Mouse (Mus musculus): ENCODE measurements around the gene Chrna7. TPM values are rescaled to one million over a fixed set of nuclear protein-coding genes. Genes with fewer than 3 reads are reported as not detected.

The Chrna7 gene
- polyA plus RNA-seq (2015; fragmentation: Nextera tagmentation; extraction: Ambion mirVana): 3.0 and 3.6 TPM in 2 replicates

- H3K27ac ChIP-seq: no peak within 1 kb of the TSS
- peak within 1 kb of the TSS; percentile 89 for H3K4me2 ChIP-seq (replicated peaks)
- peak within 1 kb of the TSS; percentile 71 for H3K4me3 ChIP-seq
- H3K9ac ChIP-seq: peak within 1 kb of the TSS; percentile 75
- peak; percentile 88 for ATAC-seq (ENCODE audit: low FRiP score, low read depth)
- peaks cover 14% of the 10 kb centered on the region for H3K27me3 ChIP-seq
- H3K36me3 ChIP-seq: no peaks in the 10 kb centered on the region
- under 1% methylated on average over 52 of the region's 73 CpGs for WGBS
- H3K9me3 ChIP-seq: no peaks in the 10 kb centered on the region
- peaks cover 7% of the 10 kb centered on the region for H3K4me1 ChIP-seq
These were observed at the start of gene Chrna7 for GRCm38 (mm10) chr7:63212084-63212723. Gene Chrna7, minus strand, starts transcription at chr7:63212569.

DNA sequence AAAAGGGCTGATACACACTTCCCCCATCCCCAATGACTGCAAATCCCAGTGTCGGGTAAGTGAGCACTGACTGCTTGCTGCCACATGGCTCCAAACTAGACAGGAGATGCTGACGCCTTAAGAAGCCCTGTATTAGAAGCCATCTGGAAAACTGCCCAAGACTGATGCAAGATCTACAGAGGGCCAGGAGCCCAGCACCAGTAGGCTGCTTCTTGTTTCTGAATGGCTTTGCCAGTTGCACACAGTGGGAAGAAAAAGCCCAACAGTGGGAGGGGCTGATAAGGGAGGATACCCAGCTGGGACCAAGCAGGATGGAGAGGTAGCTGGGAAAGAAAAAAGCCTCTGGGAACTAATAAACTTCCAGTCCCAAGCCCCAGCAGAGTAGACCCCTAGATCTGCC is 37.0 kb upstream of the Chrna7 start:
- 64% methylated on average over 2 of the region's 2 CpGs for WGBS
- no peak overlapping the region for H3K27ac ChIP-seq
- H3K36me3 ChIP-seq: no peaks in the 10 kb centered on the region
- H3K4me3 ChIP-seq: no peak overlapping the region
- no peak overlapping the region for H3K9ac ChIP-seq
- no peak for ATAC-seq (ENCODE audit: low FRiP score, low read depth)
- H3K27me3 ChIP-seq: no peaks in the 10 kb centered on the region
- H3K4me2 ChIP-seq (replicated peaks): no peak overlapping the region
- no peaks in the 10 kb centered on the region for H3K4me1 ChIP-seq
- no peaks in the 10 kb centered on the region for H3K9me3 ChIP-seq

DNA sequence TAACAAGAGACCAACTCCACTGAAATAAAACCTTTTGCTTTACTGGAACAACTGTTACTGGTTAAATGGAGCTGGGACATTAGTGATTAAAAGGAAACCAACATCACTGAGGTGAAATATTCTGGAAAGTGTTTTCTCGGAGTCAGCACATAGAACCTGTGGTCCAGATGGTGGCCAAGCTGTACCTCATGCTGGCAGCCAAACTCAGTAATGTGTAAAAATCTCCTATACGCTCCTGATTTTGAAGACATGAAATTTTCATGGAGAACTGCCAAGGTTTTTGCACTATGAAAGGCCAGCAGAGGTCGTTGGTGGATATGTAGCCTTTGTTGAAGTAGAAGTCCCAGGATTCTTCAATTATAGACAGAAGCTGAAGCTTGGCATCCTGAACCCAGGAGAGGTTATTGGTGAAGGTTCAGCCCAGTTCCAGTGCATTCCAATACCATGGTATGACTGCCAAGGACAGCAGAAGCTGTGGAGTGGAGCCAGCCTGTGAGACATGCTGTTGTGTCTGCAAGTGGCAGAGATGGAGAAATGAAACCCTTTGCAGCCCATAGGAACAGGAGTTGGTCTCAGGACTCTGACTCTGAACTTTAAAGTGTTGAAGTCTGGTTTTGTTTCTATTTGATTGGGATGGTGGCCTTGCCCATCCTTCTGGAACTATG is 25.6 kb upstream of the Chrna7 start:
- Histone ChIP-seq H3K9ac (no peak overlapping the region), H3K9me3 (no peaks in the 10 kb centered on the region), H3K4me3 (no peak overlapping the region), H3K27ac (no peak overlapping the region), H3K27me3 (no peaks in the 10 kb centered on the region), H3K36me3 (no peaks in the 10 kb centered on the region), H3K4me2 (replicated peaks) (no peak overlapping the region), H3K4me1 (no peaks in the 10 kb centered on the region)
- 55% methylated on average over 3 of the region's 3 CpGs for WGBS
- no peak for ATAC-seq (ENCODE audit: low FRiP score, low read depth)

DNA sequence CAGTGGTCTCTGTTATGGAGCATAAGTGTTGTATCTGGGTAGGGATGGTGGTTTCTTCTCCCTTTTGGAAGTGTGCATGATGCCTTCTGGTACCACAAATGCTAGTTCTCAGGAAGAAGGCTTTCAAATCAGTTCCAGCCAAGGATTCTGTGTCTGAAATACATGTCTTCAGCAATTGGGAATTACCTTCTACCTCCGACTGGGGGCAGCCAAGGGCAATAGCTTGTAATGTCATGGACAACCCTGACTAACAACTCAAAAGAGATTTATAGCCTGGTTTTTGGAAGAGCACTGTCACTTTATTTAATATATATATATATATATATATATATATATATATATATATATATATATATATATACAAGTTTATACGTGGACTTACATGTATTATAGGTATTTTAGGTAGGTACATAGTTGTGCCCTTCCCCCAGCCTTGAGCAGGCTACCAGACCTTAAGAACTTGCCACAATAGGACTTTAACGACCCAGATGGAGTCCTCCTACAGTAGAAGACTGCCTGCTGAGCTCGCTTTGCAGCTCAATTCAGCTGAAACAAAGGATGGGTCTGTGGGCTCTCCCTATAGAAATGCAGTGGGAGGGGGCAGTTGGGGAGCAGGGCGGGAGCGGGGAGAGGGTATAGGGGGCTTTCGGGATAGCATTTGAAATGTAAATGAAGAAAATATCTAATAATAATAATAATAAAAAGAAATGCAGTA is 12.9 kb upstream of the Chrna7 start:
- Histone ChIP-seq H3K36me3 (no peaks in the 10 kb centered on the region), H3K4me1 (no peaks in the 10 kb centered on the region), H3K27ac (no peak overlapping the region), H3K4me3 (no peak overlapping the region), H3K9ac (no peak overlapping the region), H3K27me3 (no peaks in the 10 kb centered on the region), H3K4me2 (replicated peaks) (no peak overlapping the region), H3K9me3 (no peaks in the 10 kb centered on the region)
- ATAC-seq (ENCODE audit: low FRiP score, low read depth): no peak
- 52% methylated on average over 7 of the region's 7 CpGs for WGBS

DNA sequence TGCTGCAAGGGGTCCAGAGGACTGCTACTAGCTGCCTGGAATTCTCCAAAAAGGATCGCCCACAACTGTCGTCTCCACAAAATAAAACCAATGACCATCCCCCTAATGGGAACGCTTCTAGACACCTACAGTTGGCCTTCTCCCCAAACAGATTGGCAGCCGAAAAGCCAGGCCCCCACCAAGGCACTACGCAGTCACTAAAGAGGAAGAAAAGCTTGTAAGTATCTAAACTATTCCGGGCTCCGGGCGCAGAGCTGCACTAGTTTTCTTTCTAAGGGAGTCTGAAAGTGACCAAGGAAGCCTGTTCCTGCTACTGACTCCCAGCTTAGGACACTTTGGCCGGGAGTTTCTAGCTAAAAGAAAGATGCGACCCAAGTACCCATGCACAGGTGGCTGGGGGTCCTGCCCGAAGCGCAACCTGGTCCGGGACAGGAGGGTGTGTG is 707 bp downstream of the Chrna7 start:
- no peak for ATAC-seq (ENCODE audit: low FRiP score, low read depth)

DNA sequence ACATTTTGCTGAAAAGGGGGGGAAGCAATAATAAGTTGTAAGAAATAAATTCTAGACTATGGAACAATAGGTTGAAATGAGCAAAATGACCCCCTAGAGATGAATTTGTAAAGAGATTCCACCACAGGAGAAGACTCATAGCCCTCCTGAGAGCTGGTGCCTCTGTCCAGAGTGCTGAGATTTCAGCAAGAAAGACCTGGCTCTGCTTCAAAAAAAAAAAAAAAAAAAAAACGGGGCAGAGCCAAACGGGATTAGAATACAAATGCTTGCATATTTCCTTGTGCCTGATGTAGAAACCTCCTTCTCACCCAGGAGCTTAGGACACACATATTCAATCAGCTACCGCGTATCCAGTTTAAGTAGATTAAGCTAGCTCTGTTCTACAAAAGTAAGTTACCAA is 2.9 kb downstream of the Chrna7 start:
- Histone ChIP-seq H3K36me3 (no peaks in the 10 kb centered on the region), H3K9me3 (no peaks in the 10 kb centered on the region), H3K27ac (no peak overlapping the region), H3K9ac (no peak overlapping the region), H3K4me2 (replicated peaks) (no peak overlapping the region), H3K4me1 (peaks cover 7% of the 10 kb centered on the region), H3K4me3 (no peak overlapping the region), H3K27me3 (peaks cover 14% of the 10 kb centered on the region)
- WGBS: 22% methylated on average over 4 of the region's 4 CpGs
- no peak for ATAC-seq (ENCODE audit: low FRiP score, low read depth)

More for the DNA sequence above, 707 bp downstream of the Chrna7 start:
- Histone ChIP-seq H3K27ac (no peak overlapping the region), H3K9ac (peak overlapping the region; percentile 75), H3K27me3 (peaks cover 14% of the 10 kb centered on the region), H3K4me1 (peaks cover 7% of the 10 kb centered on the region), H3K4me3 (peak overlapping the region; percentile 71), H3K9me3 (no peaks in the 10 kb centered on the region), H3K36me3 (no peaks in the 10 kb centered on the region), H3K4me2 (replicated peaks) (peak overlapping the region; percentile 89)
- 2% methylated on average over 13 of the region's 13 CpGs for whole genome bisulfite sequencing

DNA sequence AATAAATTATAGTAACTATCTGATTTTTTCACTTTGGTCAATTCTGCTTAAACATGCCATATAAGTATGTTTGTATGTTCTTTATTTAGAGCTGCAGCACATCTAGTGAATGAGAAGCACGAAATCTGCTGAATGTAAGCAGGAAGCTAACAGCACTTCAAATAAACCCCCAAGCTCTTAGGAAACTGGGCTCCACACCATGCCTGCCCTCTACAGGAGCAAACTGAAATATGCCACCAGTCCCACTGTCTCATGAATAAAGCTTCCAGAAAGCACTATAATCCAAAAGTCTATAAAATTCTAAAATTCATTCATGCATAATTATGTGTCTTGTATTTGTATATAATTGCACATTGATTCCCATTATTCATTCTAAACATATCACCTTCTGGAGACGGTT is 5.2 kb downstream of the Chrna7 start:
- no peak overlapping the region for H3K9ac ChIP-seq
- H3K4me2 ChIP-seq (replicated peaks): no peak overlapping the region
- H3K4me3 ChIP-seq: no peak overlapping the region
- H3K27ac ChIP-seq: no peak overlapping the region
- ATAC-seq (ENCODE audit: low FRiP score, low read depth): no peak
- H3K9me3 ChIP-seq: no peaks in the 10 kb centered on the region
- WGBS: 61% methylated on average over 2 of the region's 2 CpGs
- peaks cover 7% of the 10 kb centered on the region for H3K4me1 ChIP-seq
- H3K36me3 ChIP-seq: no peaks in the 10 kb centered on the region
- H3K27me3 ChIP-seq: peaks cover 14% of the 10 kb centered on the region

DNA sequence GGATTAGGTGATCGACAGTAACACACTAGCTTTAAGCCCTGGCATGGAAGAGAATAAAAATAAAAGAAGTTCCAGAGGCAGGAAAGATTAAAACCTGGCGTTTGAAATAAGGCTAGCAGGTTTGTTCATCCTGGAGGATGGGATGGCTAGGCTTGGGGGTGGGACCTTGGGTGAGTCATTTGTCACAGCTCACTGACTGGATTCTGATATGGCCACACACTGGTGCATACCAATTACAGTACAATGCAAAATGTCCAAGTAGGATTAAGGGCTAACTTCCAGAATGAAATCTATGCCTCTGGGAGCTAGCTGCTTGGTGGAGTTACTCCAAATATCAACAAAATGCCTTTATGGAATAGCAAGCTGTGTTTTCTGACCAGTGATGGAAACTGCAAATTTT is 16.8 kb downstream of the Chrna7 start:
- WGBS: 48% methylated on average over 2 of the region's 2 CpGs
- H3K27ac ChIP-seq: no peak overlapping the region

GRCm38 (mm10) chr7:63189647-63190534 is 22.5 kb downstream of the Chrna7 start:
- Histone ChIP-seq H3K9ac (no peak overlapping the region), H3K9me3 (no peaks in the 10 kb centered on the region), H3K36me3 (no peaks in the 10 kb centered on the region), H3K4me2 (replicated peaks) (no peak overlapping the region), H3K4me1 (no peaks in the 10 kb centered on the region), H3K27ac (no peak overlapping the region), H3K4me3 (no peak overlapping the region), H3K27me3 (no peaks in the 10 kb centered on the region)
- 84% methylated on average over 13 of the region's 13 CpGs for WGBS
- ATAC-seq (ENCODE audit: low FRiP score, low read depth): no peak

More for the DNA sequence above, 16.8 kb downstream of the Chrna7 start:
- H3K27me3 ChIP-seq: no peaks in the 10 kb centered on the region
- no peaks in the 10 kb centered on the region for H3K4me1 ChIP-seq
- no peaks in the 10 kb centered on the region for H3K9me3 ChIP-seq
- ATAC-seq (ENCODE audit: low FRiP score, low read depth): no peak
- H3K4me2 ChIP-seq (replicated peaks): no peak overlapping the region
- H3K9ac ChIP-seq: no peak overlapping the region
- H3K36me3 ChIP-seq: no peaks in the 10 kb centered on the region
- no peak overlapping the region for H3K4me3 ChIP-seq

- 86% methylated on average over 3 of the region's 3 CpGs for WGBS
- Histone ChIP-seq H3K36me3 (no peaks in the 10 kb centered on the region), H3K4me1 (no peaks in the 10 kb centered on the region), H3K4me3 (no peak overlapping the region), H3K27ac (no peak overlapping the region), H3K9me3 (no peaks in the 10 kb centered on the region), H3K27me3 (no peaks in the 10 kb centered on the region), H3K9ac (no peak overlapping the region), H3K4me2 (replicated peaks) (no peak overlapping the region)
- ATAC-seq (ENCODE audit: low FRiP score, low read depth): no peak
These were observed 42.1 kb downstream of the Chrna7 start for GRCm38 (mm10) chr7:63170063-63170787.

DNA sequence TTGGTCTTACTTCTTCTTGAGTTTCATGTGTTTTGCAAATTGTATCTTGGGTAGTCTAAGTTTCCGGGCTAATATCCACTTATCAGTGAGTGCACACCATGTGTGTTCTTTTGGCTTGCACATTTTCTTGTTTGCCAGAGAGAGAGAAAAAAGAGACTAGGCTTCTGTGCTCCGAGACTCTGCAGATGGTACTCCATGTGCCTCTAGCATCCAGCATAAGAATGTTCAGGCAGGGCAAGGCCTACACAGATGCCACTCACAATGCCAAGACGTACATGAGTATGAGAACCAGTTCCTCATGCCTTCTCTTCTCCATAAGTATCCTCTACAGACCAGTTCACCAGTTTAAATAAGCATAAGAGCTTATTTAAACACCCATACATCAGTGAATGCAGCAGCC is 47.8 kb downstream of the Chrna7 start:
- no peaks in the 10 kb centered on the region for H3K4me1 ChIP-seq
- H3K27me3 ChIP-seq: no peaks in the 10 kb centered on the region
- H3K36me3 ChIP-seq: no peaks in the 10 kb centered on the region
- no peak overlapping the region for H3K4me2 ChIP-seq (replicated peaks)
- H3K9me3 ChIP-seq: no peaks in the 10 kb centered on the region
- no peak overlapping the region for H3K27ac ChIP-seq
- no peak overlapping the region for H3K9ac ChIP-seq
- no peak overlapping the region for H3K4me3 ChIP-seq
- no peak for ATAC-seq (ENCODE audit: low FRiP score, low read depth)
- WGBS: 80% methylated on average over 3 of the region's 3 CpGs

Data from limb, embryonic 13.5 days (tissue).